Mouse (Mus musculus) stomach, embryonic 16.5 days (tissue): ENCODE data around the gene Pnpla1. TPM values are rescaled to one million over a fixed set of nuclear protein-coding genes. Genes with fewer than 3 reads are reported as not detected.

Source experiments
- ATAC-seq: fragments of 200-750 bp; cut with Nextera tagmentation; 2 replicates; pipeline ENCODE4 v1.8.0; 2017; ENCODE audit warnings: moderate number of reproducible peaks, moderate TSS enrichment; ENCODE audit not compliant: insufficient read depth, low FRiP score
- H3K27ac ChIP-seq: fragments of 300-500 bp; sonication (generic); 2 replicates; pipeline ENCODE4 v1.5.1; 2014; ENCODE audit warnings: low read length
- H3K27me3 ChIP-seq: fragments of 300-500 bp; sonication (generic); 2 replicates; pipeline ENCODE4 v1.6.1; 2014; ENCODE audit warnings: low read length, control low read depth, mixed read lengths; ENCODE audit not compliant: control insufficient read depth, insufficient read depth
- H3K36me3 ChIP-seq: fragments of 300-500 bp; sonication (generic); 2 replicates; pipeline ENCODE4 v1.6.1; 2014; ENCODE audit warnings: low read length; ENCODE audit not compliant: control insufficient read depth, insufficient read depth
- H3K4me1 ChIP-seq: fragments of 300-500 bp; sonication (generic); 2 replicates; pipeline ENCODE4 v1.6.1; 2014; ENCODE audit warnings: low read length, control low read depth, mixed read lengths; ENCODE audit not compliant: control insufficient read depth, insufficient read depth
- H3K4me2 ChIP-seq: fragments of 300-500 bp; sonication (generic); 2 replicates; pipeline ENCODE4 v1.6.1; 2014; ENCODE audit warnings: low read depth, low read length, mixed read lengths
- H3K4me3 ChIP-seq: fragments of 300-500 bp; sonication (generic); replicated peaks from 2 replicates; pipeline ENCODE4 v1.5.1; 2014; ENCODE audit warnings: mild to moderate bottlenecking, low read length
- H3K9ac ChIP-seq: fragments of 300-500 bp; sonication (generic); 2 replicates; pipeline ENCODE4 v1.6.1; 2014; ENCODE audit warnings: low read length
- H3K9me3 ChIP-seq: fragments of 300-500 bp; sonication (generic); replicated peaks from 2 replicates; pipeline ENCODE4 v1.6.1; 2016; ENCODE audit warnings: low read length, control low read depth; ENCODE audit not compliant: control insufficient read depth
- WGBS: fragments of 180-500 bp; shearing (Covaris S2); extraction: QIAGEN DNeasy Blood & Tissue Kit; methylation state at CpG from one replicate; pipeline ENCODE4 v1.1.7; 2014; 5-methylcytosine and 5-hydroxymethylcytosine counted together
- polyA plus RNA-seq: library from polyadenylated mRNA; unstranded; fragments of >200 nt; fragmentation: Nextera tagmentation; extraction: Ambion mirVana; gene quantifications from 2 replicates; pipeline ENCODE4 v1.2.1, GENCODE M21; 2015

The Pnpla1 gene
- polyA plus RNA-seq, 1 experiment from 2014 or later, result 1.2 TPM

- Histone ChIP-seq H3K9ac (no peak overlapping the region), H3K9me3 (no peaks in the 10 kb centered on the region), H3K4me1 (no peaks in the 10 kb centered on the region; the same call in 1 of the 2 replicates), H3K27me3 (no peaks in the 10 kb centered on the region), H3K4me2 (no peak overlapping the region), H3K27ac (no peak overlapping the region), H3K36me3 (no peaks in the 10 kb centered on the region), H3K4me3 (no peak overlapping the region)
- ATAC-seq, result no peak
- WGBS, result 90% methylated on average over 1 of the region's 1 CpGs
Measured at GRCm38 (mm10) chr17:28916520-28916919, 58.3 kb downstream of the Pnpla1 start.

DNA sequence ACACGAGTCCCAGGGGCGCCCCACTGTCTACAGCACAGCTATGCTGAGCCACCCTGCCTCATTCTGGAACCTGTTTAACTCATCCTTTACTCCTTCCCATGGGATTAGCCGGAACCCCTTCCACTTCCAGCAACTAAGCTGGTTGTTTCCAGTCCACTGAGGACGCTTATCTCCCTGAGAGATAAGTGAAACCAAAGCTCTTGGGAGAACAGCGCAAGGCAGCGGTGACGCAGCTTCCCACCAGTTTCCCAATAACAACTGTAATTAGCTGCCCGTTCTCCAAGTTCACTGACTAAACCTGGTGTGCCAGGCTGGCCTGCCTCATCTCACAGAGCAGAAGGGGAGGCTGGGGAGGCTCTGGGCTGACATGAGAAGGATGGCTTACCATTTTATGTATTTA, 62.9 kb downstream of the Pnpla1 start:
- 61% methylated on average over 8 of the region's 8 CpGs for WGBS
- ATAC-seq, result peak; percentile 25; the same call in 1 of the 2 replicates

DNA sequence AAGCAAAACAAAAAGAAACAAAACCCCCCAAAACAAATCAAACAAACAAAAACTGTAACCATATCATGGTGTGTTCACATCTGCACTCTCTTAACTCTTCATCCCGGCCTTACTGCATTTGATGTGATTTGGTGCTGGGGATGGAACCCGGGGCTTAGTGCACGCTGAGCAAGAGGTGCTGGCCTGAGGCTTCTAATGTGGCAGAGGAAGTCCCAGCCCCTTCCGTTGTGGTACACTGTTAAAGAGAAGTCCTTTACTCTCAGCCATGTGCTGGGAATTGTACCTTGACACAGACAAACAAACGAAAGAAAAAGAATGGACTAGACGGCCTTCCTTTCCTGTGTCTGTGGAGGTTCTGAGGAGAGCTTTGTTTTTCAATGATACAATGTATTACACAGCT, 63.9 kb downstream of the Pnpla1 start:
- no peak overlapping the region for H3K9ac ChIP-seq
- H3K4me3 ChIP-seq, result no peak overlapping the region
- no peaks in the 10 kb centered on the region for H3K4me1 ChIP-seq
- 55% methylated on average over 6 of the region's 6 CpGs for WGBS
- no peaks in the 10 kb centered on the region for H3K36me3 ChIP-seq
- H3K9me3 ChIP-seq, result no peaks in the 10 kb centered on the region
- no peak for ATAC-seq
- H3K4me2 ChIP-seq, result no peak overlapping the region
- H3K27me3 ChIP-seq, result no peaks in the 10 kb centered on the region
- H3K27ac ChIP-seq, result no peak overlapping the region

More for the DNA sequence above, 62.9 kb downstream of the Pnpla1 start:
- Histone ChIP-seq H3K4me2 (no peak overlapping the region), H3K4me3 (no peak overlapping the region), H3K36me3 (no peaks in the 10 kb centered on the region), H3K9ac (no peak overlapping the region), H3K4me1 (no peaks in the 10 kb centered on the region), H3K9me3 (no peaks in the 10 kb centered on the region), H3K27me3 (no peaks in the 10 kb centered on the region), H3K27ac (no peak overlapping the region)

DNA sequence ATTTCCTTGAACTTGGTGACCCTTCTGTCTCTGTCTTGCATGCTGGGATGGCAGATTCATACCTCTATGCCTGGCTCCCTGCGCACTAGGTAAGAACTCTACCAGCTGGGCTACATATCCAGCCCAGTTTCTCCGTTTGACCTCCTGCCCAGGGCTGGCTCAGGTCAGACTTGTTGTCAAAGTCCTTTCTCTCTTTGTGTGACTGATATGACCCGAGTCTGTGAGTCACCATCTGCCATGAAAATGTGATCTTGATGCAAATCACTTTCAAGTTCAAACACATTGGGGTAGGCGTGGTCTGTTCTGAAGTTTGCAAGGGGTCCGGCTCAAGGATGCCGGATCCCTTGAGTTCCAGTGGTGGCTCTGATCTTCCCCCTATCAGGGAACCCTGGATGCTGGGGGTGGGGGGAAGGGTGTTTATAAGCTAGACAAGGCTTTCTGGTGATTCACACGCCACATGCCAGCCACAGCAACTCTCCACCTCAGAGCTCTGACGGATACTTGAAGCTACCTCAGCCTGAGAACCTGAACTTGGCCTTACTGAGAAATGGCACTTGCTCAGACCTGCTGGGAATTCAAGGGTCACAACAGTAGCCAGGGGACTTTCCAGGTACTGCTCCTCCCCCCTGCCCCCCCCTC, 66.9 kb downstream of the Pnpla1 start:
- H3K4me3 ChIP-seq, result no peak overlapping the region
- H3K9me3 ChIP-seq, result no peaks in the 10 kb centered on the region
- ATAC-seq, result no peak
- no peak overlapping the region for H3K4me2 ChIP-seq
- H3K4me1 ChIP-seq, result peaks cover 4% of the 10 kb centered on the region
- WGBS, result 74% methylated on average over 8 of the region's 8 CpGs
- H3K9ac ChIP-seq, result no peak overlapping the region
- no peak overlapping the region for H3K27ac ChIP-seq
- H3K36me3 ChIP-seq, result no peaks in the 10 kb centered on the region
- no peaks in the 10 kb centered on the region for H3K27me3 ChIP-seq

- no peak for ATAC-seq
- no peak overlapping the region for H3K27ac ChIP-seq
- no peaks in the 10 kb centered on the region for H3K36me3 ChIP-seq
- peaks cover 16% of the 10 kb centered on the region for H3K4me1 ChIP-seq
- 0 out of 2 replicates have a peak overlapping the region, but pooled peaks have one; percentile 12 for H3K9ac ChIP-seq
- no peak overlapping the region for H3K4me3 ChIP-seq
- no peak overlapping the region for H3K4me2 ChIP-seq
- H3K9me3 ChIP-seq, result no peaks in the 10 kb centered on the region
- no peaks in the 10 kb centered on the region for H3K27me3 ChIP-seq
- 17% methylated on average over 13 of the region's 13 CpGs for WGBS
Measured at GRCm38 (mm10) chr17:28926380-28926779, 68.2 kb downstream of the Pnpla1 start.

DNA sequence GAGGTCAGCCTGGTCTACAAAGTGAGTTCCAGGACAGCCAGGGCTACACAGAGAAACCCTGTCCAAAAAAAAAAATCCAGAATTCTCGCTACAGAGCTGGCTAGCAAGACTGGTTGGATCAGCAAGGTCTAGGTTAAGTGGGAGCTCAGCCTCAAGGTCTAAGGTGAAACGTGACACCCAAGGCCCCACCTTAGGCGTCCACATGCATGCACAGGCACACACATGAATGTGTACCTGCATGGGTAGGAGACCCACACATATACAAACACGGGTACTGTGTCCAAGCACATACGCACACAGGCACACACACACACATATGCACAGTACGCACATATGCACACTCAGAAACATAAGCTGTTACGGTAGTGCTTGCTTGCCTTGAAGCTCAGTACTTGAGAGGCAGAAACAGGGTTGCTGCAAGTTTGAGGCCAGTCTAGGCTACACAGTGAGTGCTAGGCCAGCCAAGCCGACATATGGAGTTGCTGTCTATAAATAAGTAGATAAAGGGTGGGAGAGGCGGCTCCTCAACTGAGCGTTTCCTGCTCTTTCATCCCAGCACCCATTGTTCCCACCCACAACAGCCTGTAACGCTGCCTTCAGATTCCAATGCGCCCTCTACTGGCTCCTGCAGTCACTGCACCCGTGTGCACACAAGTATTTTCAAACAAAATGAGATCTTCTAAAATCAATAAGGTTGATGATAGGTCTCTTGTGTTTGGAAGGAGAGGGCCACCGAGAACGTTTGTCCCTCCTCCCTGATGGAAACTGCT, 68.8 kb downstream of the Pnpla1 start:
- ATAC-seq, result no peak
- Histone ChIP-seq H3K4me3 (no peak overlapping the region), H3K4me2 (no peak overlapping the region), H3K27ac (no peak overlapping the region), H3K27me3 (no peaks in the 10 kb centered on the region), H3K9me3 (no peaks in the 10 kb centered on the region), H3K36me3 (no peaks in the 10 kb centered on the region), H3K4me1 (peaks cover 20% of the 10 kb centered on the region), H3K9ac (no peak overlapping the region)
- 42% methylated on average over 15 of the region's 15 CpGs for WGBS

- Histone ChIP-seq H3K9me3 (no peaks in the 10 kb centered on the region), H3K4me3 (no peak overlapping the region), H3K9ac (no peak overlapping the region), H3K27me3 (no peaks in the 10 kb centered on the region), H3K4me1 (peaks cover 20% of the 10 kb centered on the region), H3K4me2 (no peak overlapping the region), H3K27ac (no peak overlapping the region), H3K36me3 (no peaks in the 10 kb centered on the region)
- no peak for ATAC-seq
- WGBS, result 70% methylated on average over 9 of the region's 9 CpGs
Measured at GRCm38 (mm10) chr17:28928004-28928403, 69.8 kb downstream of the Pnpla1 start.

DNA sequence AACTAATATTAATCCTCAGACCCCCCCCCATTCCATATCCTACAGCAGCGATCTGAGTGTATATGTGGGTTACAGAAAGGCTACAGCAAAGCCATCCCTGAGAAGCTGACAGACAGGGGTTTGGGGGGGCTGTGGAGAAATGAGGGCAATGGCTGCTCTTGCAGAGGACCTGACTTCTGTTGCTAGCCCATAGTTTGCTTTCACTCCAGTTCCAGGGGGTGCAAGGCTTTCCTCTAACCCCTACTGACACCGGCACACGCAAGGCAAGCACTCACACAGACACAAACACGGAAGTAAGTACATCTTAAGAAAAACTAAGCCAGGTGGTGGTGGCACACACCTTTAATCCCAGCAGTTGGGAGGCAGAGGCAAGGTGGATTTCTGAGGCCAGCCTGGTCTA, 71.2 kb downstream of the Pnpla1 start:
- 88% methylated on average over 4 of the region's 4 CpGs for WGBS

DNA sequence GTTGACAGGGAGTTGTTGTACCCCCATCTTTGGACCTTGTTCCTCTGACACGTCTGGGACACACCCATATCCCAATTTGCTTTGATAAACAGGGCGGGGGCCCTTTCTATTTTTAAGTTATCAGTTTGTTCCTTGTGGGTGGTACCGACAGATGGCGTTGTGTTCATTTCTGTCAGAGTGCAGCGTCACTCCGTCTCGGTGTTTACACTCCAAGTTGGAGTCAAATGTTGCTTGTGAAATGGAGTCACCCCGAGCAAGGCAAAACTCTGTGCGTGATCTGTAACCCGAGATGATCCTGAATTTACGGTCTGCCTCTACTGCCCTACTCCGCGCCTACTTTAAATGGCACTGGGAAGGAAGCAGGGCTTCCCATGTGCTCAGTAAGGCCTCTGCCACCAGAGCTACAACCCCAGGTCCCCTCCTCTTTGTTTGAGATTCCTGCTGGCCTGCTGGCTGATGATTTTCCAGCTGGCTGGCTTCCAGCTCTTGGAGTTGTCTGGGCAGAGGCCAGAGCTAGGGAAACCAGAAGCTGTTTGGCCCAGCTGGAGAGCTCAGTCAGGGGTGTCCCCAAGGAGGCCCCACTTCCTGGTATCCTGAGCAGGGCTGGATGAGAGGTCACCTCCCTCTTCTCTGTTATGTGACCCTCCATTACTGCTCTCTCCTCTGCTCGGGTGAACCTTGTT, 72.3 kb downstream of the Pnpla1 start:
- Histone ChIP-seq H3K36me3 (no peaks in the 10 kb centered on the region), H3K4me1 (peaks cover 20% of the 10 kb centered on the region), H3K9me3 (no peaks in the 10 kb centered on the region), H3K27ac (peak overlapping the region; percentile 85), H3K4me3 (peak overlapping the region; percentile 1; the same call in 1 of the 2 replicates), H3K27me3 (no peaks in the 10 kb centered on the region), H3K4me2 (peak overlapping the region; percentile 29), H3K9ac (peak overlapping the region; percentile 18)
- 6% methylated on average over 14 of the region's 14 CpGs for WGBS
- ATAC-seq, result peak; percentile 91

More for the DNA sequence above, 71.2 kb downstream of the Pnpla1 start:
- Histone ChIP-seq H3K9ac (no peak overlapping the region), H3K27ac (no peak overlapping the region), H3K4me3 (no peak overlapping the region), H3K27me3 (no peaks in the 10 kb centered on the region), H3K9me3 (no peaks in the 10 kb centered on the region), H3K4me1 (peaks cover 20% of the 10 kb centered on the region), H3K36me3 (no peaks in the 10 kb centered on the region), H3K4me2 (no peak overlapping the region)
- no peak for ATAC-seq
